Mouse (Mus musculus): ENCODE measurements around the gene Brpf3. TPM values are rescaled to one million over a fixed set of nuclear protein-coding genes. Genes with fewer than 3 reads are reported as not detected.

Gene Brpf3
- 39.3 and 109 TPM in 2 replicates for polyA plus RNA-seq (2012; rRNA removed)

- 1% methylated on average over 69 of the region's 99 CpGs for whole genome bisulfite sequencing
- TF ChIP-seq POLR2A (IDR thresholded peaks at IDR 0.05; ENCODE audit: low read depth, low read length) = peak; percentile 61; the same call in 1 of the 2 replicates
- peak; percentile 60 for TF ChIP-seq CTCF (IDR thresholded peaks at IDR 0.05; ENCODE audit: extremely low read depth, insufficient read length, insufficient replicate concordance, low read depth, low read length)
- Histone ChIP-seq H3K27ac (ENCODE audit: insufficient read depth, low read depth, low read length) (peak within 1 kb of the TSS; percentile 86), H3K4me1 (ENCODE audit: control insufficient read depth, insufficient read depth, insufficient read length, low read length) (peaks cover 5% of the 10 kb centered on the region), H3K36me3 (ENCODE audit: control insufficient read depth, insufficient read depth, low read length) (peaks cover 3% of the 10 kb centered on the region; the same call in 1 of the 2 replicates), H3K4me3 (ENCODE audit: low read depth, low read length) (peak within 1 kb of the TSS; percentile 80), H3K27me3 (ENCODE audit: control insufficient read depth, insufficient read depth, low read length) (no peaks in the 10 kb centered on the region)
Observed at GRCm38 (mm10) chr17:28800671-28801412, at the start of gene Brpf3. Gene Brpf3 (plus strand): TSS chr17:28801090.

DNA sequence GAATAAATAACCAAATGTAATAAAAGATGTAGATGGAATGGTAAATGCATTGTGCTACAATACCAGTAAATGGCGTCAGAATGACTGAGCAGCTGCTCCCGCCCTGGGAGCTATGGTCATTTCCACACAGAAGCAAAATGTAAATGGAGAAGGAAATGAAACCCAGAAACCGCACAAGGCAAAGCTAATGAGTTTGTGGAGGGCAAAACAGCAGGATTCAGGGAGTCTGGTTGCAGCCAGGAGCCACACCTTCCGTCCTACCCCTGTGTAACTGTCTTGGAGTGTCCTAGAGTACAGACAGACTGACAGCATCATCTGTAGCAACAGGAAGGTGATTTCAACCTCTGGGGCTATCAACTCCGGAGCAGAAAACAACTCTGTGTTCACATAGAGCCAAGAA lies 44.4 kb upstream of the Brpf3 start:
- peaks cover 5% of the 10 kb centered on the region; the same call in 1 of the 2 replicates for H3K4me1 ChIP-seq (ENCODE audit: control insufficient read depth, insufficient read depth, insufficient read length, low read length)
- 54% methylated on average over 5 of the region's 5 CpGs for WGBS

DNA sequence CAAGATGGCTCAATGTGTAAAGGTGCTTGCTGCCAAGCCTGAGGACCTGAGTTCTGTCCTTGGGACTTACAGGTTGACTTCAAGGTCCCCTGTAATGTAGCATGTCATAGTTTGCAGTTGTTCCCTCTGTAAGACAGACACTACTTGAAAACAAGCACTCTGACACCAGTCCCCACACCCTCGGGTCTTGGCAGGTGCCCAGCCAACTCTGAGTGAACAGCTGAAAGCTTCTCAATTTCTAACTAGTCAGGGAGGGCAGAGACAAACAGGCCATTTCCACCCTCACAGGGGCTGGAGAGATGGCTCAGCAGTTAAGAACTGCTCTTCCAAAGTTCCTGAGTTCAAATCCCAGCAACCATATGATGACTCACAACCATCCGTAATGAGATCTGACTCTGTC lies 43.4 kb upstream of the Brpf3 start:
- no peak overlapping the region for H3K27ac ChIP-seq (ENCODE audit: insufficient read depth, low read depth, low read length)
- H3K36me3 ChIP-seq (ENCODE audit: control insufficient read depth, insufficient read depth, low read length) = no peaks in the 10 kb centered on the region
- H3K4me3 ChIP-seq (ENCODE audit: low read depth, low read length) = no peak overlapping the region
- no peaks in the 10 kb centered on the region for H3K27me3 ChIP-seq (ENCODE audit: control insufficient read depth, insufficient read depth, low read length)
- WGBS = 46% methylated on average over 2 of the region's 2 CpGs
- no peak for TF ChIP-seq CTCF (IDR thresholded peaks at IDR 0.05; ENCODE audit: extremely low read depth, insufficient read length, insufficient replicate concordance, low read depth, low read length)
- TF ChIP-seq POLR2A (IDR thresholded peaks at IDR 0.05; ENCODE audit: low read depth, low read length) = no peak
- peaks cover 5% of the 10 kb centered on the region; the same call in 1 of the 2 replicates for H3K4me1 ChIP-seq (ENCODE audit: control insufficient read depth, insufficient read depth, insufficient read length, low read length)

More for the DNA sequence above, 44.4 kb upstream of the Brpf3 start:
- Histone ChIP-seq H3K4me3 (ENCODE audit: low read depth, low read length) (no peak overlapping the region), H3K27me3 (ENCODE audit: control insufficient read depth, insufficient read depth, low read length) (no peaks in the 10 kb centered on the region), H3K36me3 (ENCODE audit: control insufficient read depth, insufficient read depth, low read length) (no peaks in the 10 kb centered on the region), H3K27ac (ENCODE audit: insufficient read depth, low read depth, low read length) (no peak overlapping the region)
- TF ChIP-seq POLR2A (IDR thresholded peaks at IDR 0.05; ENCODE audit: low read depth, low read length) (no peak), CTCF (IDR thresholded peaks at IDR 0.05; ENCODE audit: extremely low read depth, insufficient read length, insufficient replicate concordance, low read depth, low read length) (no peak)

DNA sequence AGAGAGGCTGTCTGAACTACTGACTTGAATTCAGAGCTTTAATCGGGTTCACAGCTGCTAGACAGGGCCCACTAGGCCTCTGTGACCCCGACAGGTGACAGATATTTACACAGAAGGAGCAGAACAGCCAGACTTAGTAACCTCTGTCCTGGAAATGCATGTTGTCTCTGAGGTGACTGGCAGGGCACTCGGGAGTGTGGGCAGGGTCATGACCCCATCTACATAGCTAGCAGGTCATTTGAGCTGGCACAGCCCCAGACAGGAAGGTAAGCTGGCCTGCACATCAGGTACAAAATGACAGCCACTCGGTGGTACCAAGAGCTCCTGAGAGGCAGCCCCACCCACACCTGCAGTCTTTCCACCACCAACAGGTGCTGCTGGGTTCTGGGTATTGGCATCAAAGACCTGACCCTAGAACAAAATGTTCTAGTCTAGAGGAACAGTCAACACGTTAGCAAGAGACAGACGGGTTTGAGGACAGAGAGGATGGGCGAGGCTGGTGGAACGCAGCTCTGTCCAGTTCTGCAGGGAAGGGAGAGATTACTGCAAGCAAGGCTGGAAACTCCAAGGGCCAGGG lies 40.1 kb upstream of the Brpf3 start:
- H3K27me3 ChIP-seq (ENCODE audit: control insufficient read depth, insufficient read depth, low read length) = no peaks in the 10 kb centered on the region
- H3K4me1 ChIP-seq (ENCODE audit: control insufficient read depth, insufficient read depth, insufficient read length, low read length) = peaks cover 2% of the 10 kb centered on the region; the same call in 1 of the 2 replicates
- no peak overlapping the region for H3K4me3 ChIP-seq (ENCODE audit: low read depth, low read length)
- no peak overlapping the region for H3K27ac ChIP-seq (ENCODE audit: insufficient read depth, low read depth, low read length)
- peaks cover 6% of the 10 kb centered on the region; the same call in 1 of the 2 replicates for H3K36me3 ChIP-seq (ENCODE audit: control insufficient read depth, insufficient read depth, low read length)
- WGBS = 29% methylated on average over 8 of the region's 8 CpGs
- TF ChIP-seq POLR2A (IDR thresholded peaks at IDR 0.05; ENCODE audit: low read depth, low read length) = no peak
- no peak for TF ChIP-seq CTCF (IDR thresholded peaks at IDR 0.05; ENCODE audit: extremely low read depth, insufficient read length, insufficient replicate concordance, low read depth, low read length)

DNA sequence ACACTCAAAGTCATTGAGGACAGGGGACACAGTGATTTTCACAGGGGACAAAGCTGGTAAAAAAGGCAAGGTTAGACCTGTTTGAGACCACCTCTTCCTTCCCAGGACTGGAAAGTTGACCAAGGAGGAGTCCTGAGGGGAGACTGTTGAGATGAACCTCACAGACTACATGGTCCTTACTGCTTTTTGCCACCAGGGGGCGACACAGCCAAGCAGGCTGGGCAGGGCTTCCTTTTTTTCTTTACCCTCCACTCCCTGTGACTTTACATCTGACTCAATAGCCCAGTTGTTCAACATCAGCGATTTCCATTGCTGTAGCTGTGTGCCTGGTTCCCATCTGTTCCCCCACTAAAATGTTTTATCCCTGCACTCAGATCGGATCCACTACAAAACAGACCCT lies 39.0 kb upstream of the Brpf3 start:
- WGBS = 6% methylated on average over 3 of the region's 3 CpGs
- Histone ChIP-seq H3K36me3 (ENCODE audit: control insufficient read depth, insufficient read depth, low read length) (peaks cover 6% of the 10 kb centered on the region; the same call in 1 of the 2 replicates), H3K27me3 (ENCODE audit: control insufficient read depth, insufficient read depth, low read length) (no peaks in the 10 kb centered on the region), H3K4me3 (ENCODE audit: low read depth, low read length) (no peak overlapping the region), H3K4me1 (ENCODE audit: control insufficient read depth, insufficient read depth, insufficient read length, low read length) (peaks cover 2% of the 10 kb centered on the region; the same call in 1 of the 2 replicates), H3K27ac (ENCODE audit: insufficient read depth, low read depth, low read length) (no peak overlapping the region)
- TF ChIP-seq CTCF (IDR thresholded peaks at IDR 0.05; ENCODE audit: extremely low read depth, insufficient read length, insufficient replicate concordance, low read depth, low read length) = peak; percentile 94; the same call in 1 of the 2 replicates
- no peak for TF ChIP-seq POLR2A (IDR thresholded peaks at IDR 0.05; ENCODE audit: low read depth, low read length)

DNA sequence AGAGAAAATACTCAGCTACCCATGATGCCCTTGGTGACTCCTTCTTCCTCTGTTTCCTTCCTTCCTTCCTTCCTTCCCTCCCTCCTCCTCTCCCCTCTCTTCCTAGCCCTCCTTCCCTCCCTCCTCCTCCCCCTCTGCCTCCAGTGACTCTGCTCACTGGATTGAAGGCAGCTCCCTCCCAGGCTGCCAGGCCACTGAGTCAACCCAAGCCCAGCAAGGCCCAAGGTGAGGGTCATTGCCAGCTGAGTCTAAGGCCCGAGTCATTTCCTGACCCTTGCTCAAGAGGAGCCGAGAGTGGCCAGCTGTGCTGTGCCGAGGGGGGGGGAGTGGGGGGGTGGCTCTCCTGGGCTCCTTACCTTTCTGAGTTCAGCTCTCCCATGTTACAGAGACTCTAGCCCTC lies 34.7 kb upstream of the Brpf3 start:
- H3K4me1 ChIP-seq (ENCODE audit: control insufficient read depth, insufficient read depth, insufficient read length, low read length) = no peaks in the 10 kb centered on the region; the same call in 1 of the 2 replicates
- H3K4me3 ChIP-seq (ENCODE audit: low read depth, low read length) = no peak overlapping the region
- 56% methylated on average over 3 of the region's 3 CpGs for WGBS
- no peak overlapping the region for H3K27ac ChIP-seq (ENCODE audit: insufficient read depth, low read depth, low read length)
- TF ChIP-seq CTCF (IDR thresholded peaks at IDR 0.05; ENCODE audit: extremely low read depth, insufficient read length, insufficient replicate concordance, low read depth, low read length) (no peak), POLR2A (IDR thresholded peaks at IDR 0.05; ENCODE audit: low read depth, low read length) (no peak)
- H3K36me3 ChIP-seq (ENCODE audit: control insufficient read depth, insufficient read depth, low read length) = peaks cover 6% of the 10 kb centered on the region; the same call in 1 of the 2 replicates
- H3K27me3 ChIP-seq (ENCODE audit: control insufficient read depth, insufficient read depth, low read length) = no peaks in the 10 kb centered on the region

Measured in small intestine, adult 2 months (tissue).